ENCODE assay signal across 20 mouse cellular contexts in genomic region chr13:28653362-28653761, GRCm38 (mm10).
"Had no signal": no experiment of that assay in that cellular context is flagged by ENCODE, and none has a peak within 500 bp of the region (broad histone marks: within the 10 kb centered on the region; RNA-seq: fewer than 3 reads in every experiment).

No protein-coding gene starts in this region.

- H3K9ac ChIP-seq: limb, embryonic 12.5 days; liver, embryonic 14.5 days; liver, postnatal 0 days; lung, embryonic 14.5 days; midbrain, embryonic 12.5 days; midbrain, embryonic 15.5 days had no signal

- H3K4me2 ChIP-seq: limb, embryonic 12.5 days; liver, embryonic 11.5 days; lung, embryonic 14.5 days; midbrain, embryonic 12.5 days; midbrain, embryonic 15.5 days had no signal

- H3K27me3 ChIP-seq: limb, embryonic 12.5 days; midbrain, embryonic 12.5 days; midbrain, embryonic 15.5 days had no signal

- H3K4me1 ChIP-seq: midbrain, embryonic 12.5 days; midbrain, embryonic 15.5 days had no signal

- H3K4me3 ChIP-seq: left cerebral cortex, adult 2 months; limb, embryonic 12.5 days; midbrain, embryonic 12.5 days; midbrain, embryonic 15.5 days had no signal

- H3K36me3 ChIP-seq: midbrain, embryonic 15.5 days had no signal

- DNase-seq: kidney, postnatal 36 days; layer of hippocampus, postnatal 36 days; liver, postnatal 0 days; lung, embryonic 14.5 days; right cerebral cortex, adult 18-20 months; right cerebral cortex, postnatal 14 days; right cerebral cortex, postnatal 4 days; thymus, adult 18-20 months; thymus, postnatal 14 days had no signal

- ATAC-seq: intestine, postnatal 0 days; liver, postnatal 0 days; lung, postnatal 0 days; midbrain, embryonic 15.5 days had no signal

- H3K9me3 ChIP-seq: limb, embryonic 12.5 days; midbrain, embryonic 12.5 days; midbrain, embryonic 15.5 days had no signal

- H3K27ac ChIP-seq: kidney, postnatal 0 days; left cerebral cortex, adult 2 months; limb, embryonic 12.5 days; liver, embryonic 14.5 days; macrophage; midbrain, embryonic 12.5 days; midbrain, embryonic 15.5 days; stomach, postnatal 0 days had no signal
